21 mouse cellular contexts compared by ENCODE assay signal in the genomic region with DNA sequence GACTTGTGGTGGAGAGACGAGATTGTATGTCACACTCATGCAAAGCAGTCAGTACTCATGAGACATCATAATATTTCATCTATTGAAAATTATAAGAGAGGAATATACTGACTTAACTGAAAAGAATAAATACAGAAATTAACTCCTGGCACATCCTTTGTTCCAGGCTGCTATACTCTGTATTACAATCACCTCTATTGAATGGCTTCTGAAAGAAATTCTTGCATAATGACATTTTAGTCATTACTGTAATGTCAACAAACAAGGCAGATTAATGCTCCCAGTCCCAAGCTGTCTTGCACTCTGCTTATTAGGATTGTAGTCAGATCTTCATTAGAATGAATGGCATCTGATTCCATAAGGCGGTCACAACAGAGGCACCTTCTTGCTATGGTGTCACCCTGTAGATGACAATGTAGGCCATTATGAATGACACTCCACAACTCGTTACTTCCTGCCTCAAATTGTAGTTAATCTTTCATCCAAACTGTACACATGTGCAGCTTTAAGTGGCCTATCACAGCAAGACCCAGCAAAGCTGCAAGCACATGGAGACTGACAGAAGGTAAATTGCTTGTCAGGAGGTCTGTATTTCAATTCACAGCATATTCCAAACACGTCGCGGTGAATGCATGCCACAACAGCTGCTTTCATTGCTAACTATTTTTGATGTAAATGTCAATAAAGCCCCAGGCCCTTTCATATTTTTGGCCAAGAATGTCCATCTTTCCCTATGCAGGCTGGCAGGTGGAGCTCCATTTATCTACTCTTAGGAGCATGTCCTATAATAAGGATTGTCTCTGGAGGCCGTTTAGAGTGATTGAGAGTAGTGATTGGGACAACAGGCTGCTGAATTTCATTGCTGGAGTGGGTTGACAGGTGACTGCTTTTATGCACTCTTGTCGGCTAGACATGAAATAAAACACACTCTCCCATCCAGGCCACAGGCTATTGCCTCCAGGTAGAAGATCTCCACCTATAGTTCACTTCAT.
DNase-seq lines count a peak whose midpoint lies in the region; ATAC-seq lines count a peak whose summit lies in the region.
"Had no signal": no experiment of that assay in that cellular context is flagged by ENCODE, and none has a peak within 500 bp of the region (broad histone marks: within the 10 kb centered on the region; RNA-seq: fewer than 3 reads in every experiment).

No protein-coding gene starts in this region.

- H3K4me2 ChIP-seq in midbrain, embryonic 13.5 days (replicated peaks), result no peak overlapping the region
- no peak overlapping the region for H3K4me2 ChIP-seq in hindbrain, embryonic 13.5 days
- no peak overlapping the region for H3K4me2 ChIP-seq in midbrain, embryonic 15.5 days
- H3K4me2 ChIP-seq: heart, embryonic 13.5 days; limb, embryonic 13.5 days had no signal

- H3K9me3 ChIP-seq in midbrain, embryonic 13.5 days, result no peaks in the 10 kb centered on the region
- H3K9me3 ChIP-seq in midbrain, embryonic 10.5 days (replicated peaks), result no peaks in the 10 kb centered on the region
- H3K9me3 ChIP-seq in hindbrain, embryonic 13.5 days, result no peaks in the 10 kb centered on the region
- no peaks in the 10 kb centered on the region for H3K9me3 ChIP-seq in midbrain, embryonic 15.5 days
- H3K9me3 ChIP-seq: heart, embryonic 13.5 days; limb, embryonic 13.5 days had no signal

- H3K4me3 ChIP-seq in midbrain, embryonic 13.5 days (replicated peaks), result no peak overlapping the region
- H3K4me3 ChIP-seq in midbrain, embryonic 10.5 days, result no peak overlapping the region
- H3K4me3 ChIP-seq in hindbrain, embryonic 13.5 days, result no peak overlapping the region
- H3K4me3 ChIP-seq in midbrain, embryonic 15.5 days, result no peak overlapping the region
- H3K4me3 ChIP-seq: erythroblast, embryonic 14.5 days; heart, embryonic 13.5 days; layer of hippocampus, adult 2 months; left cerebral cortex, adult 2 months; limb, embryonic 13.5 days had no signal

- no peaks in the 10 kb centered on the region for H3K36me3 ChIP-seq in midbrain, embryonic 13.5 days
- H3K36me3 ChIP-seq in midbrain, embryonic 10.5 days, result no peaks in the 10 kb centered on the region
- no peaks in the 10 kb centered on the region for H3K36me3 ChIP-seq in hindbrain, embryonic 13.5 days
- no peaks in the 10 kb centered on the region for H3K36me3 ChIP-seq in midbrain, embryonic 15.5 days (replicated peaks)
- H3K36me3 ChIP-seq: heart, embryonic 13.5 days; limb, embryonic 13.5 days had no signal

- 77% methylated on average over 8 of the region's 8 CpGs for WGBS in midbrain, embryonic 13.5 days
- WGBS in midbrain, embryonic 10.5 days, result 88% methylated on average over 8 of the region's 8 CpGs
- WGBS in hindbrain, embryonic 13.5 days, result 59% methylated on average over 8 of the region's 8 CpGs
- WGBS in midbrain, embryonic 15.5 days, result 71% methylated on average over 8 of the region's 8 CpGs

- H3K4me1 ChIP-seq in midbrain, embryonic 13.5 days (replicated peaks), result no peaks in the 10 kb centered on the region
- no peaks in the 10 kb centered on the region for H3K4me1 ChIP-seq in midbrain, embryonic 10.5 days
- 0 out of 2 replicates have a peak, but pooled peaks cover 6% of the 10 kb centered on the region for H3K4me1 ChIP-seq in hindbrain, embryonic 13.5 days (replicated peaks)
- no peaks in the 10 kb centered on the region for H3K4me1 ChIP-seq in midbrain, embryonic 15.5 days
- H3K4me1 ChIP-seq: heart, embryonic 13.5 days; limb, embryonic 13.5 days had no signal

- H3K9ac ChIP-seq in midbrain, embryonic 13.5 days (replicated peaks), result no peak overlapping the region
- no peak overlapping the region for H3K9ac ChIP-seq in hindbrain, embryonic 13.5 days
- no peak overlapping the region for H3K9ac ChIP-seq in midbrain, embryonic 15.5 days
- H3K9ac ChIP-seq: heart, embryonic 13.5 days; limb, embryonic 13.5 days; liver, embryonic 14.5 days had no signal

- H3K27ac ChIP-seq in midbrain, embryonic 13.5 days, result no peak overlapping the region
- no peak overlapping the region for H3K27ac ChIP-seq in midbrain, embryonic 10.5 days (replicated peaks)
- H3K27ac ChIP-seq in hindbrain, embryonic 13.5 days, result no peak overlapping the region
- no peak overlapping the region for H3K27ac ChIP-seq in midbrain, embryonic 15.5 days
- H3K27ac ChIP-seq: heart, embryonic 13.5 days; layer of hippocampus, adult 2 months; left cerebral cortex, adult 2 months; limb, embryonic 13.5 days; liver, embryonic 14.5 days; stomach, postnatal 0 days had no signal

- no peak for DNase-seq in midbrain, embryonic 10.5 days (ENCODE audit: low spot score)
- no peak for DNase-seq in adipocyte (ENCODE audit: low spot score)
- DNase-seq in kidney, adult 8-10 months, result no peak
- DNase-seq: adrenal gland, adult 2 months; cerebellum, postnatal 25 days; heart, postnatal 36 days; kidney, postnatal 10 days; thymus, postnatal 14 days had no signal

- H3K27me3 ChIP-seq in midbrain, embryonic 13.5 days, result no peaks in the 10 kb centered on the region
- no peaks in the 10 kb centered on the region for H3K27me3 ChIP-seq in midbrain, embryonic 10.5 days (ENCODE audit: low read depth, poor library complexity, severe bottlenecking)
- no peaks in the 10 kb centered on the region for H3K27me3 ChIP-seq in hindbrain, embryonic 13.5 days
- H3K27me3 ChIP-seq in midbrain, embryonic 15.5 days (replicated peaks), result no peaks in the 10 kb centered on the region
- H3K27me3 ChIP-seq: heart, embryonic 13.5 days; limb, embryonic 13.5 days had no signal

- peak; percentile 69; the same call in 1 of the 2 replicates for ATAC-seq in midbrain, embryonic 13.5 days
- ATAC-seq in hindbrain, embryonic 13.5 days (ENCODE audit: low FRiP score), result peak; percentile 85
- peak; percentile 78 for ATAC-seq in midbrain, embryonic 15.5 days (replicated peaks)
- no peak for ATAC-seq in frontal cortex, adult (ENCODE audit: low TSS enrichment)
- ATAC-seq: intestine, postnatal 0 days; lung, postnatal 0 days had no signal
